Mouse (Mus musculus): ENCODE measurements around the gene Mfap2. TPM values are rescaled to one million over a fixed set of nuclear protein-coding genes. Genes with fewer than 3 reads are reported as not detected.

Mfap2 gene
- total RNA-seq, 2 experiments from 2014 or later: 6.7 to 6.9 TPM

DNA sequence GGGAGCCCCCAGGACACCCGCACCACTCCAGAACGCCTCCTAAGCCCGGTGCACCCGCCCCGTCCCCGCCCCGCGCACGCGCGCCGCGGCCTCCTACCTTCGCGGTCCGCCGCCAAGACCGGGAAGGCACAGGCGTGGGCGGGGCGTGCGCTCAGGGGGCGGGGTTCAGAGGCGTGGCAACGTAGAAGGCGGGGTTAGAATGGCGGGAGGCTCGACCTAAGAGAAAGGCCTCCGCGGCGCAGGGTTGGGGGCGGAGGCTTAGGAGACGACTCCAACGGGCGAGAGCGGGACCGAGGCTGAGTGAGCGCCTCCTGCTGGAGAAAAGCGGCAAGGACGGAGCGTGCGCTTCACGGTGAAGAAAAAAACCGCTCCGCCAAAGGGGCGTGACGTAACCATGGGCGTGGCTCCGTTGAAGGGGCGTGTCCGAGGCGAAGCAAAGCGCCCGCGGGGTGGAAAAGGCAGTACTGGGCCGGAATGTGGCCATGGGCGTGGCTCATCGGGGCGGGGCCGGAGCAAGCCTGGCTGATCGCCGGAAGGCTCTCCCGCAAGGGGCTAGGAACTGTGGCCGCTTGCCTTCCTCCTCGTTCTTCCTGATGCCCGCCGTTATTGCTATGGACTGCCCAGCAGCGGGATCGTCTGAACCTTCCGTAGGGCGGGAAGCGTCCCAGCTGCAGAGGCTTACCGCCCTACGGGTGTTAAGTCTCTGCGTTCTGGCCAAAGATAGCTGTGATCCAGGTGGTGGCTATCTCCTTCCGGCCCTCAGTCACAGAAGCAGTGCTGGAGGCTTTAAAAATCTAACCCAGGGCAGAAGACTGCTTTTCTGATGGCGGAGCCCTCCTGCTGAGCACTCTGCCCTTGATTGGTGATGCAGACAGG lies 50.4 kb downstream of the Mfap2 start, which contains the start of gene Crocc:
TSS of gene Crocc (minus strand) at position 125 of the 876 bp plus-strand sequence.
- intact Hi-C loops (cut with DNase I): no loop called here
- DNase-seq (ENCODE audit: low spot score): peak; percentile 95

DNA sequence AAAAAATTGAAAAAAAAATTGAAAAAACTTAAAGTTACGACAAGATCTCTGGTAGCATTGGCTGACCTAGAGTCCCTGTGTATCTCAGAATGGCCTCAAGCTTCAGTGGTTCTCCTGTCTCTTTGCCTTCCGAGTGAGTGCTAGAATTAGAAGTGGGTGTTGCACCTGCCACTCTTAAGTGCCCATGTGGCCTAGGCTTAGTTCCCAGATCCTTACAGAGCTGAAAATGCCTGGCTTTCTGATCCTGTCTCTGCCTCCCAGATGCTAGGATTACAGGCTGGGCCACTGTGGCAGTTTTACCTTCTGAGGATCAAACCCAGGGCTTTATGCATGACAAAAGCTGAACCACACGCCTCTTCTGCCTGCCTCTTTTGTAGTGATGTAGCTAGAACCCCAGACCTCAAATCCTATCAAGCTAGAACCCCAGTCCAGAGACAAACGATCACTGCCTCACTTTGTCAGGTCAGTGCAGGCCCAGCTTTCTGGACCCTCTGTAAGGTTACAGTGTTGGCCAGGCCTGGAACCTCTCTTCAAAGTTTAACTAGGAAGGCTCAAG lies 54.0 kb downstream of the Mfap2 start:
- DNase-seq (ENCODE audit: low spot score): no peak
- intact Hi-C loops (cut with DNase I): no loop called here

DNA sequence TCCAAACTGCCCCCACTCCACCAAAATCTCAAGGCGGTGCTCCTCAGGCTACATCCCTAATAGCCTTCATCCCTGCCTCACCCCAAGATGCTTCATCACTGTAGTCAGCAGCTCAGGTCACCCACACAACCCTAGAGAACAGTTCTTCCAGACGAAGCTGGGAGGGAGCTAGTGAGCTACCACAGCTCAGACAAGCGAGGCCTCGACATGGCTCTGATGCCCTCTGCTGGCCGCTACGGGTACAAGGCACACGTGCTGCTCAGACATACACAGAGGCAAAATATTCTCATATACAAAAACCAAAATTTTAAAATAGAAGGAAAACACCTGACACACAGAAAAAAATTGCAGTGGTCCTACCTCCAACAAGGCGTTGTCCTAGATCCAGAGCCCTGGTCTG lies 54.9 kb downstream of the Mfap2 start:
- intact Hi-C loops (cut with DNase I): loop anchor here (1.0 kb wide), 1 partner anchor 20 kb away; no protein-coding TSS in a partner anchor
- peak; percentile 40 for DNase-seq (ENCODE audit: low spot score)

Other genes with a start within 250 kb of the Mfap2 start
- gene Padi4, start 236.2 kb upstream of the Mfap2 start, total RNA-seq (2021): under 1 TPM; 0.73 to 0.98 TPM
- under 1 TPM in 1 of 2 experiments, not detected in 1; 0.20 TPM for gene Padi3, start 199.8 kb upstream of the Mfap2 start, total RNA-seq (2021)
- gene Padi1, start 164.6 kb upstream of the Mfap2 start, total RNA-seq (2021): not detected
- under 1 TPM; 0.42 to 0.81 TPM for gene Padi2, start 104.1 kb upstream of the Mfap2 start, total RNA-seq (2021)
- gene Sdhb, start 49.2 kb upstream of the Mfap2 start, total RNA-seq (2021): 1,000 to 10,000 TPM; 1,213 to 1,269 TPM
- gene Atp13a2, start 23.5 kb upstream of the Mfap2 start, total RNA-seq (2021): 10 to 100 TPM; 16.5 to 19.4 TPM
- gene Crocc, start 50.1 kb downstream of the Mfap2 start, total RNA-seq (2021): 1 to 10 TPM; 5.1 to 5.4 TPM
- 10 to 100 TPM; 17.2 TPM for gene Necap2, start 67.9 kb downstream of the Mfap2 start, total RNA-seq (2021)
- not detected for gene Spata21, start 77.9 kb downstream of the Mfap2 start, total RNA-seq (2021)
- gene Szrd1, start 129.4 kb downstream of the Mfap2 start, total RNA-seq (2021): 10 to 100 TPM; 85.1 to 96.1 TPM
- 10 to 100 TPM in 1 of 2 experiments, 1 to 10 TPM in 1; 10.0 to 10.1 TPM for gene Fbxo42, start 137.5 kb downstream of the Mfap2 start, total RNA-seq (2021)
- gene Rsg1, start 203.5 kb downstream of the Mfap2 start, total RNA-seq (2021): under 1 TPM; 0.45 to 0.60 TPM
- 10 to 100 TPM; 28.5 to 36.4 TPM for gene Arhgef19, start 229.1 kb downstream of the Mfap2 start, total RNA-seq (2021)